Mouse (Mus musculus) liver, postnatal 0 days (tissue): ENCODE results near the gene Fbln2. TPM values are rescaled to one million over a fixed set of nuclear protein-coding genes. Genes with fewer than 3 reads are reported as not detected.
A peak's percentile ranks its signal among the peaks of the same experiment; 100 is the strongest.

Experiments used
- ATAC-seq: fragments of 200-750 bp; cut with Nextera tagmentation; 2 replicates; pipeline ENCODE4 v1.8.0; 2017; ENCODE audit warnings: mild to moderate bottlenecking, moderate library complexity
- DNase-seq: peaks from one replicate; pipeline ENCODE4 v3.0.0-alpha.2; 2016
- H3K27ac ChIP-seq: fragments of 300-500 bp; sonication (generic); 2 replicates; pipeline ENCODE4 v1.5.1; 2014; ENCODE audit warnings: antibody characterized with exemption, moderate library complexity, mild to moderate bottlenecking, low read depth
- H3K27me3 ChIP-seq: fragments of 300-500 bp; sonication (generic); 2 replicates; pipeline ENCODE4 v1.6.1; 2014; ENCODE audit warnings: low read length, control low read depth, mixed read lengths; ENCODE audit not compliant: insufficient read depth
- H3K36me3 ChIP-seq: fragments of 300-500 bp; sonication (generic); replicated peaks from 2 replicates; pipeline ENCODE4 v1.6.1; 2014; ENCODE audit warnings: mild to moderate bottlenecking, control low read depth, low read length, moderate library complexity, mixed read lengths; ENCODE audit not compliant: insufficient read depth
- H3K4me1 ChIP-seq: fragments of 300-500 bp; sonication (generic); 2 replicates; pipeline ENCODE4 v1.6.1; 2014; ENCODE audit warnings: antibody characterized with exemption, mild to moderate bottlenecking, control low read depth; ENCODE audit not compliant: insufficient read depth
- H3K4me2 ChIP-seq: fragments of 300-500 bp; sonication (generic); 2 replicates; pipeline ENCODE4 v1.6.1; 2014; ENCODE audit warnings: low read depth, mild to moderate bottlenecking, low read length, moderate library complexity, mixed read lengths
- H3K4me3 ChIP-seq: fragments of 300-500 bp; sonication (generic); 2 replicates; pipeline ENCODE4 v1.5.1; 2014; ENCODE audit warnings: low read depth, low read length
- H3K9ac ChIP-seq: fragments of 300-500 bp; sonication (generic); replicated peaks from 2 replicates; pipeline ENCODE4 v1.6.1; 2014; ENCODE audit warnings: mild to moderate bottlenecking, moderate library complexity
- H3K9me3 ChIP-seq: fragments of 300-500 bp; sonication (generic); 2 replicates; pipeline ENCODE4 v1.6.1; 2016; ENCODE audit warnings: mild to moderate bottlenecking, control low read depth, low read length, mixed read lengths
- CTCF ChIP-seq: sonication (generic); IDR thresholded peaks from 2 replicates; pipeline ENCODE4 v1.5.1; 2016; ENCODE audit warnings: antibody characterized with exemption, low read depth
- EP300 ChIP-seq: IDR thresholded peaks from 2 replicates; pipeline ENCODE4 v1.6.1; 2016; ENCODE audit warnings: antibody characterized with exemption, low read depth, mild to moderate bottlenecking
- WGBS: fragments of 180-500 bp; shearing (Covaris S2); extraction: QIAGEN DNeasy Blood & Tissue Kit; methylation state at CpG from one replicate; pipeline ENCODE4 v1.1.7; 2014; ENCODE audit not compliant: insufficient replicate concordance; 5-methylcytosine and 5-hydroxymethylcytosine counted together
- polyA plus RNA-seq: library from polyadenylated mRNA; unstranded; fragments of >200 nt; fragmentation: Nextera tagmentation; extraction: Ambion mirVana; gene quantifications from 2 replicates; pipeline ENCODE4 v1.2.1, GENCODE M21; 2015

Fbln2 gene
- polyA plus RNA-seq, 1 experiment from 2014 or later: 4.0 TPM

DNA sequence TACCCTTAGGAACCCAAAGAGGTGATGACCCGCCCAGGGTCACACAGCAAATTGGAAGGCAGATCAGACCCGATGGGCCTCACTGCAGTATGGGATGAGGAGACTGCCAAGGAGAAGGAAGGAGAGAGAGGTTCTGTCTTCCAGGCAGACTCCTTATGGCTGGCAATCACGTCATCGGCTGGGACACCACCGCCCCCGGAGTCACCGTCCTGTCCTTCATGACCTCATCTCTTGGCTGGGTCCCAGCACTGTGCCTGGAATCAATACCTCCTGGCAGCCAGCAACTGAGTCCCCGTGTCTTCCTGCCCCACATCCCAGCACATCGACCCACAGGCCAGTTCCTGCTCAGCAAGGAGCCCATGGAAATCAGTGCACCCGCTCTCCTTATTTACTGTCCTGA, 78.7 kb downstream of the Fbln2 start:
- ATAC-seq (peak; percentile 90), DNase-seq (peak; percentile 84)
- Histone ChIP-seq H3K4me2 (no peak overlapping the region), H3K9me3 (no peaks in the 10 kb centered on the region), H3K36me3 (no peaks in the 10 kb centered on the region), H3K4me3 (no peak overlapping the region), H3K27me3 (peaks cover 22% of the 10 kb centered on the region), H3K27ac (no peak overlapping the region), H3K4me1 (no peaks in the 10 kb centered on the region), H3K9ac (no peak overlapping the region)
- WGBS: 52% methylated on average over 10 of the region's 10 CpGs
- TF ChIP-seq CTCF: no peak
- no peak for TF ChIP-seq EP300

DNA sequence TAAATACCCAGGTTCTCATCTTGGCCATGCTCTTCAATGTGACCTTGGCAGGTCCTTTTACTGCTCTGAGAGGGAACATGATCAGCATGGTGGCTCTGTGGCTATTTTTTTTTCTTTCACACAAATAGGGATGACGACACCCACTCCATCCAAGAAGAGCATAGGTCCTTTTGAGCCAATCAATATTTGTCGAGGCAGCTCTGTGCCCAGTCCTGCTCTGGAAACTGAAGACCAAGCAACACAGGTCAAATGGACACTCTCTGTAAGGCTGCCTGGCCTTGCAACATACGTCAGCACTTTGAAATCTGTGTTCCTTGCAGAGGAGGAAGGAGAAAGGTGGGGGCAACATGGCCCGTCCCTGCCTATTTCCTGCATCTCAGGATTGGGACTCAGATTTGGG, 83.2 kb downstream of the Fbln2 start:
- DNase-seq: no peak
- Histone ChIP-seq H3K4me3 (no peak overlapping the region), H3K9ac (no peak overlapping the region), H3K27ac (no peak overlapping the region), H3K4me2 (no peak overlapping the region), H3K27me3 (no peaks in the 10 kb centered on the region), H3K4me1 (no peaks in the 10 kb centered on the region), H3K9me3 (no peaks in the 10 kb centered on the region), H3K36me3 (no peaks in the 10 kb centered on the region)
- TF ChIP-seq CTCF (no peak), EP300 (no peak)
- no peak for ATAC-seq
- WGBS: 48% methylated on average over 4 of the region's 4 CpGs

DNA sequence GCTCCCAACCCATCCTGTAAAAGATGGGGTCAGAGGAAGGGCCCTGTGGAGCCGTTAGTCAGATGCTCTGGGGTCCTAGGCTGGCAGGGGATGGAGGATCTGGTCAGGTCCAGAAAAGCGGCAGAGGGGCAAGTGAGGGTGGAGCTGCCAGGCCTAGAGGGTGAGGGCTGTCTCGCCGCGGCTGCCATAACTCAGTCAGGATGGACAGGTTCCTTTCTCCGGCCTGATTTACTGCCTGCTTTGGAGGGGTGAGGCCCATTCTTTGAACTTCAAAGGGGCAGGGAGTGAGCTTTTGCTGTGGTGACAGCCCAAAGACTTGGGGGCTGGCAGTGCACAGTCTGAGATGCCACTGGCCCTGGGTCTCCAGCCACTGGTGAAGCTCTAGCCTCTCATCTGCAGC, 86.6 kb downstream of the Fbln2 start:
- Histone ChIP-seq H3K4me1 (no peaks in the 10 kb centered on the region), H3K27me3 (no peaks in the 10 kb centered on the region), H3K9ac (no peak overlapping the region), H3K9me3 (no peaks in the 10 kb centered on the region), H3K4me3 (no peak overlapping the region), H3K4me2 (no peak overlapping the region), H3K36me3 (no peaks in the 10 kb centered on the region), H3K27ac (no peak overlapping the region)
- ATAC-seq: no peak
- no peak for TF ChIP-seq CTCF
- no peak for DNase-seq
- 28% methylated on average over 6 of the region's 6 CpGs for WGBS

DNA sequence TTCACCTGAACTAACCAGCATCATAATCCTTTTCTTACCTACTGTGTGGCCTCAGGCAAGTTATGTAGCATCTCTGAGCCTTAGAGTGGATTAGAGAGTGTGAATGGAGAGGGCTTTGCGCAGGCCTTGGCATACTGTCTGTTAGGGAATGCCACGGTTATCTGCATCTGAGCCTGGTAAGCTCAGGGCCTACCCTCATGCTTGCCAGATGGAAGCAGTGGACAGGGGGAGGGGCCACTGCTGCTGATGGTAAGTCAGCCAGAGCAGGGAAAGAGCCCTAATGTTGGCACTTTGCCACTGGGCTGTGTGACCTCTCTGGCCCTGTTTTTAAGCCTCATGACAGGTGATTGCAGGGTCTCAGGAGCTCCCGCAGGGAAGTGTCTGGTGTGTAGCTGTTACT, 87.8 kb downstream of the Fbln2 start:
- no peaks in the 10 kb centered on the region for H3K9me3 ChIP-seq
- 67% methylated on average over 3 of the region's 3 CpGs for WGBS
- TF ChIP-seq CTCF (no peak), EP300 (no peak)
- ATAC-seq: no peak
- no peak overlapping the region for H3K4me3 ChIP-seq
- H3K27ac ChIP-seq: no peak overlapping the region
- no peak for DNase-seq
- H3K4me1 ChIP-seq: no peaks in the 10 kb centered on the region
- no peaks in the 10 kb centered on the region for H3K27me3 ChIP-seq
- H3K4me2 ChIP-seq: no peak overlapping the region
- H3K36me3 ChIP-seq: no peaks in the 10 kb centered on the region
- H3K9ac ChIP-seq: no peak overlapping the region

DNA sequence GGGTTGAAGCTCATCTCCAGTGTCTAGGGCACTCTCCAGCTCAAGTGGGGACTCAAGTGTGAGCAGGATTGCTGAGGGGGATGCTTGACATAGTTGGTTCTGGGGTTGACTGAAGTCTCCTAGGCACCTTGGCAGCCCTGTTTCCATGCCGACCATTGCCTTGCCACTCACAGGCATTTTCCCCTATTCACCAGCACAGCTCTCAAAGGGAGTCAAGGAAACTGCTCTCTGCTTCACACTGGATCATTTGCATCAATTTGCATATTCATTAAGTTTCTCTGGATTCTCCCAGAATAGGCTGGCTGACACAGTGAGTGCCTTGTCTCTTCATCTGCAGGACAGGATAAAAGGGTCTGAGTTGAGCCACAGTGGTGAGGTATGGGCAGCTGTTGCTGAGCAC, 89.6 kb downstream of the Fbln2 start:
- 44% methylated on average over 1 of the region's 1 CpGs for WGBS
- no peak for TF ChIP-seq EP300
- TF ChIP-seq CTCF: no peak
- DNase-seq (no peak), ATAC-seq (no peak)
- H3K27me3 ChIP-seq: no peaks in the 10 kb centered on the region
- no peak overlapping the region for H3K4me3 ChIP-seq
- H3K36me3 ChIP-seq: no peaks in the 10 kb centered on the region
- no peak overlapping the region for H3K27ac ChIP-seq
- H3K4me1 ChIP-seq: no peaks in the 10 kb centered on the region
- no peak overlapping the region for H3K9ac ChIP-seq
- no peak overlapping the region for H3K4me2 ChIP-seq
- H3K9me3 ChIP-seq: no peaks in the 10 kb centered on the region

DNA sequence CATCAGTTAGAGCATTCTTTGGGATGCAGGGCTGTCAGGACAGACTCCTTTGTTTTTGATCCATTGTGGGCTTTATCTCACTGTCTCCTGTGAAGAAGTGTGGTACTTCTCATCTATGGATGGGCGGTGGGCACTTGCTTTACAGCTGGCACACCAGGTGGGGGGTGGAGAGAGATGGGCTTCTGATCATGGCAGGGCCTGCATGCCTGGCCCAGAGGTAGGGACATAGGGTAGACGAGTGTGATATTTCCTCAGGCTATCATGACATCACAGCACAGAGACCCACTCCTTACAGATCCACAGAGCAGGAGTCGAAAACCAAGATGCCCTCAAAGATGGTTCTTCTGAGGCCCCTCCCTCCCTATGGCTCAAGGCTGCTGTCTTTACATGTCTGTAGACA, 90.1 kb downstream of the Fbln2 start:
- 69% methylated on average over 3 of the region's 3 CpGs for WGBS
- H3K4me1 ChIP-seq: no peaks in the 10 kb centered on the region
- no peak overlapping the region for H3K4me2 ChIP-seq
- no peaks in the 10 kb centered on the region for H3K9me3 ChIP-seq
- H3K36me3 ChIP-seq: no peaks in the 10 kb centered on the region
- no peaks in the 10 kb centered on the region for H3K27me3 ChIP-seq
- ATAC-seq: no peak
- no peak overlapping the region for H3K27ac ChIP-seq
- H3K9ac ChIP-seq: no peak overlapping the region
- TF ChIP-seq EP300 (no peak), CTCF (no peak)
- H3K4me3 ChIP-seq: no peak overlapping the region
- DNase-seq: no peak

DNA sequence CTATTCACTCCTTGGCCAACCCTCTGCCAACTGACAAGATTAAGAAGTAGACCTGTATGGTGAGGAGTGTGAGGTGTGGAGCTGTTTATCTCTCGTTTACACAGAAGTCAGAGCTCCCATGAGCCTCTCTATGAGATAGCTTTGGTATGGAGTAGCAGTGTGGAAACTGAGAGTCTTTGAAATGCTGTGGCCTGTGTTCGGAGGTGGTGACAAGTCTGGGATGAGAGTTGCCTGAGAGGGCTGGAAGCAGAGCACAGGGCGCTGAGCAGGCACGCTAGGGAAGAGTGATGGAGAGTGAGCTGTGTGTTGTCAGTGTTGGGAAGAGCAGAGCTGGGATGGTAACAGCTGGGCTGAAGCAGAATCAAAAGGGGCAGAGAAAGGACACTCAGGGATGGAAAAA, 91.9 kb downstream of the Fbln2 start:
- Histone ChIP-seq H3K27me3 (no peaks in the 10 kb centered on the region), H3K4me1 (no peaks in the 10 kb centered on the region), H3K9me3 (no peaks in the 10 kb centered on the region), H3K27ac (no peak overlapping the region), H3K9ac (no peak overlapping the region), H3K36me3 (no peaks in the 10 kb centered on the region), H3K4me3 (no peak overlapping the region), H3K4me2 (no peak overlapping the region)
- no peak for DNase-seq
- ATAC-seq: no peak
- WGBS: 58% methylated on average over 4 of the region's 4 CpGs
- no peak for TF ChIP-seq EP300
- no peak for TF ChIP-seq CTCF
